Mouse (Mus musculus) kidney, embryonic 15.5 days (tissue): ENCODE data around the gene Rpl10a. TPM values are rescaled to one million over a fixed set of nuclear protein-coding genes. Genes with fewer than 3 reads are reported as not detected.
"Not testable (repeated sequence)": the region's sequence is repeated elsewhere in the genome, so short reads cannot be mapped to it uniquely, and the experiment has no call there.

Experiments
- ATAC-seq: fragments of 200-750 bp; cut with Nextera tagmentation; replicated peaks from 2 replicates; pipeline ENCODE4 v1.8.0; 2017; ENCODE audit warnings: moderate TSS enrichment; ENCODE audit not compliant: low FRiP score
- H3K27ac ChIP-seq: fragments of 300-500 bp; sonication (generic); 2 replicates; pipeline ENCODE4 v1.5.1; 2015; ENCODE audit warnings: mild to moderate bottlenecking, inconsistent platforms
- H3K27me3 ChIP-seq: fragments of 300-500 bp; sonication (generic); 2 replicates; pipeline ENCODE4 v1.6.1; 2015; ENCODE audit warnings: inconsistent platforms
- H3K36me3 ChIP-seq: fragments of 300-500 bp; sonication (generic); 2 replicates; pipeline ENCODE4 v1.6.1; 2015; ENCODE audit warnings: inconsistent platforms
- H3K4me1 ChIP-seq: fragments of 300-500 bp; sonication (generic); 2 replicates; pipeline ENCODE4 v1.6.1; 2015; ENCODE audit warnings: inconsistent platforms
- H3K4me2 ChIP-seq: fragments of 300-500 bp; sonication (generic); 2 replicates; pipeline ENCODE4 v1.6.1; 2015; ENCODE audit warnings: moderate library complexity, mild to moderate bottlenecking, inconsistent platforms
- H3K4me3 ChIP-seq: fragments of 300-500 bp; sonication (generic); replicated peaks from 2 replicates; pipeline ENCODE4 v1.5.1; 2015; ENCODE audit warnings: mild to moderate bottlenecking, inconsistent platforms
- H3K9ac ChIP-seq: fragments of 300-500 bp; sonication (generic); 2 replicates; pipeline ENCODE4 v1.6.1; 2015; ENCODE audit warnings: mild to moderate bottlenecking, inconsistent platforms
- H3K9me3 ChIP-seq: fragments of 300-500 bp; sonication (generic); replicated peaks from 2 replicates; pipeline ENCODE4 v1.6.1; 2016; ENCODE audit warnings: inconsistent platforms
- WGBS: fragments of 180-500 bp; shearing (Covaris S2); methylation state at CpG from one replicate; pipeline ENCODE4 v1.1.7; 2015; ENCODE audit warnings: mixed read lengths; 5-methylcytosine and 5-hydroxymethylcytosine counted together
- polyA plus RNA-seq: library from polyadenylated mRNA; unstranded; fragments of >200 nt; fragmentation: Nextera tagmentation; extraction: Ambion mirVana; gene quantifications from 2 replicates; pipeline ENCODE4 v1.2.1, GENCODE M21; 2015

Rpl10a gene
- polyA plus RNA-seq, 1 experiment from 2014 or later, result 643 TPM

GRCm38 (mm10) chr17:28325751-28326150, 2.5 kb upstream of the Rpl10a start:
- Histone ChIP-seq H3K27me3 (no peaks in the 10 kb centered on the region), H3K4me2 (no peak overlapping the region), H3K36me3 (peaks cover 62% of the 10 kb centered on the region), H3K4me1 (peaks cover 23% of the 10 kb centered on the region), H3K9ac (no peak overlapping the region), H3K9me3 (no peaks in the 10 kb centered on the region), H3K4me3 (no peak overlapping the region), H3K27ac (no peak overlapping the region)
- 83% methylated on average over 8 of the region's 8 CpGs for whole genome bisulfite sequencing
- ATAC-seq, result no peak

- peaks cover 34% of the 10 kb centered on the region for H3K4me1 ChIP-seq
- no peaks in the 10 kb centered on the region for H3K27me3 ChIP-seq
- H3K9me3 ChIP-seq, result no peaks in the 10 kb centered on the region
- WGBS, result 81% methylated on average over 3 of the region's 3 CpGs
- H3K4me3 ChIP-seq, result no peak overlapping the region
- peak overlapping the region; percentile 97 for H3K27ac ChIP-seq
- ATAC-seq, result no peak
- H3K36me3 ChIP-seq, result peaks cover 61% of the 10 kb centered on the region
- H3K9ac ChIP-seq, result peak overlapping the region; percentile 36; the same call in 1 of the 2 replicates
- H3K4me2 ChIP-seq, result 0 out of 2 replicates have a peak overlapping the region, but pooled peaks have one; percentile 91
Measured at GRCm38 (mm10) chr17:28326951-28327350, 1.3 kb upstream of the Rpl10a start.

GRCm38 (mm10) chr17:28327673-28328325, 472 bp upstream of the Rpl10a start:
- 5% methylated on average over 22 of the region's 22 CpGs for WGBS
- peaks cover 61% of the 10 kb centered on the region for H3K36me3 ChIP-seq
- no peaks in the 10 kb centered on the region for H3K27me3 ChIP-seq
- peaks cover 43% of the 10 kb centered on the region for H3K4me1 ChIP-seq
- peak overlapping the region; percentile 91 for H3K4me2 ChIP-seq
- H3K27ac ChIP-seq, result peak overlapping the region; percentile 97
- peak overlapping the region; percentile 91 for H3K4me3 ChIP-seq
- H3K9ac ChIP-seq, result peak overlapping the region; percentile 36
- peak; percentile 30 for ATAC-seq
- no peaks in the 10 kb centered on the region for H3K9me3 ChIP-seq

GRCm38 (mm10) chr17:28328946-28329345, 675 bp downstream of the Rpl10a start:
- no peaks in the 10 kb centered on the region for H3K27me3 ChIP-seq
- peak overlapping the region; percentile 97 for H3K27ac ChIP-seq
- H3K4me1 ChIP-seq, result peaks cover 54% of the 10 kb centered on the region
- H3K4me3 ChIP-seq, result peak overlapping the region; percentile 91
- under 1% methylated on average over 25 of the region's 25 CpGs for WGBS
- H3K36me3 ChIP-seq, result peaks cover 63% of the 10 kb centered on the region
- peak overlapping the region; percentile 99 for H3K9ac ChIP-seq
- H3K9me3 ChIP-seq, result no peaks in the 10 kb centered on the region
- peak overlapping the region; percentile 91 for H3K4me2 ChIP-seq
- ATAC-seq, result no peak

DNA sequence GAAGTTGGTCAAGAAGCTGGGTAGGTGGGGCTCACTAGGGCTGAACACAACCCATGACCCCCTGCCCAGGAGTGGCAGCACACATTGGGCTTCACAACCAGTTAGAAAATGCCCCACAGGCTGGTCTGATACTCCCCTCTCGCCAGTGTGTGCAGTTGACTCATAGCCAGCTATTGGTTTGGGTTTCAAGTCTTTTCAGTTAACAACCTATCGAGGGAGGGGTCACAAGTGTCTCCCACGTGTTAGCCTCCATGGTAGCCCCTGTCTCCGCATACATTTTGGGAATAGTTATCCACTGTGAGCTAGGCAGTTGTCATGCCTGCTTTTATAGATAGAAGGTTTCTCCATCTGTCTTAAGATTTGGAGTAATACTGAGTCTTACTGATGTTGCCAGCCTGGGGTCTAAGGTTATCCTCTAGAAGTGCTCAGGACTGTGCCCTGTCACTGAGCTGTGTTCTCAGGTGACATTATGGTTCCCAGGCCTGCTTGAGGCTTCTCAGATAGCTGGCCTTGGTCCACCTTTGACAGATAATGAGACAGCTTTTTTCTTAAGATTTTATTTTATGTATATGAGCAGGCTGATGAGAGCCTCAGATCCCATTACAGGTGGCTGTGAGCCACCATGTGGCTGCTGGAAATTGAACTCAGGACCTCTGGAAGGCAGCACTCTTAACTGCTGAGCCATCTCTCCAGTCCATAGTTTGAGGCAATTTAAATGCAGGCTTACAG, 1.4 kb downstream of the Rpl10a start:
- H3K4me3 ChIP-seq, result peak overlapping the region; percentile 91
- peaks cover 61% of the 10 kb centered on the region for H3K4me1 ChIP-seq
- H3K36me3 ChIP-seq, result peaks cover 63% of the 10 kb centered on the region
- no peaks in the 10 kb centered on the region for H3K9me3 ChIP-seq
- peak overlapping the region; percentile 99 for H3K9ac ChIP-seq
- peak overlapping the region; percentile 91 for H3K4me2 ChIP-seq
- peak overlapping the region; percentile 97 for H3K27ac ChIP-seq
- no peaks in the 10 kb centered on the region for H3K27me3 ChIP-seq
- 2% methylated on average over 4 of the region's 4 CpGs for WGBS
- ATAC-seq, result no peak

DNA sequence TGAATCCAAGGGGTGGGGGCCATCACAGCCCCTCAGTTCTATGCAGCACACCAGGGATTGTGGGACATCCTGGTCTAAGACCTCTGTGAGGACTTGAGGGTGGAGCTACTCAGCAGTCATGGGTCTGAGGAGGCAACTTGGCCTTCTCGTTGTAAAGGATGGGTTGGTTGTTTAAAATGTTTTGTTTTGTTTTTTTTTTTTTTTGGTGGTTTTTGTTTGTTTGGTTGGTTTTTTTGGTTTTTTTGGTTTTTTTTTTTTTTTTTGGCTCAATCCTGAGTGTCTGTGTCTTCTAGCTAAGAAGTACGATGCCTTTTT, 1.9 kb downstream of the Rpl10a start:
- Histone ChIP-seq H3K4me3 (peak overlapping the region; percentile 91), H3K27me3 (no peaks in the 10 kb centered on the region), H3K27ac (peak overlapping the region; percentile 97), H3K4me1 (peaks cover 62% of the 10 kb centered on the region), H3K9ac (peak overlapping the region; percentile 99), H3K4me2 (peak overlapping the region; percentile 91), H3K9me3 (no peaks in the 10 kb centered on the region), H3K36me3 (peaks cover 63% of the 10 kb centered on the region)
- WGBS, result 51% methylated on average over 2 of the region's 2 CpGs
- no peak for ATAC-seq

GRCm38 (mm10) chr17:28330590-28330989, 2.3 kb downstream of the Rpl10a start:
- Histone ChIP-seq H3K9ac (peak overlapping the region; percentile 99; the same call in 1 of the 2 replicates), H3K4me2 (peak overlapping the region; percentile 91), H3K4me3 (peak overlapping the region; percentile 91), H3K4me1 (peaks cover 66% of the 10 kb centered on the region), H3K36me3 (peaks cover 63% of the 10 kb centered on the region)
- not testable (repeated sequence) for H3K9me3 ChIP-seq, H3K27me3 ChIP-seq, ATAC-seq, H3K27ac ChIP-seq
- WGBS, result 54% methylated on average over 8 of the region's 8 CpGs

DNA sequence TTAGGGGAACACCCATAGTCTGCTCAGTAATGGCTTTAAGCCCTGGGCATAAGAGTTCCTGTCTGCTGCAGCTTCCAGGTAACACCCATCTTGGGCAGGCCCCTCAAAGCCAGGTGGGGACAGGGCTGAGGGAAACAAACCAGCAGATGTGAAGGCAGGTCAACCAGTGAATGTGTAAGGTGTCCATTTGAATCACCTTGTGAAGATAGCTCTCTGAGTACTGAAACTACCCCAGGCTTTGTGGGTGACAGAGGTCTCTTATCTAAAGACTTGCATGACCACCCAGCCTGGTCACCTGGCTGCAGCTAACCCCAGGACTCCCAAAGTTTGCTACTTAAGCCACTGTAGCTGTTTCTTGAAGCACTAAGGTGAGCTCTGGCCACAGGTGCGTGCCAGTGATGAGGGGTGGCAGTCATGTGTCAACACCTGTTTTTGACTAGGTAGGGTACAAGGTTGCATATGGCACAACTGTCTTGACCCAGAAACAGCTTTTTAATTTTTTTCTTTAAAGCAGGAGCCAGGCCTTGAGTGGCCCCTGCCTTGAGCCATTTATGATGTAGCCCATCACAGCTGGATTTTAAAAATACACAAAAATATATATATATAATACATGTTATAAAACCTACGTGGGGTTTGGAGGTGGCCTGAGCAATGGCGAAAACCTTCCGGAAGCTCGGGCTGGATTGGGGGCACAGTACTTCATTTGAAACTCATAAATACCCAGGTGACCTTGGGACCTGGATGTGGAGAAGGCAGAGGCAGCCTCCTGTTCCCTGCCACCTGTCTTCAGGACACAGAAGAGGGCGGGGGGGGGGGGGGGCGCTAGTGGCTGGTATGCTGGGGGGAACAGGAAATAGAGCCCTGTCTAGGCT, 3.2 kb downstream of the Rpl10a start:
- Histone ChIP-seq H3K4me2 (0 out of 2 replicates have a peak overlapping the region, but pooled peaks have one; percentile 91), H3K27ac (peak overlapping the region; percentile 71), H3K36me3 (peaks cover 67% of the 10 kb centered on the region), H3K9me3 (no peaks in the 10 kb centered on the region), H3K9ac (0 out of 2 replicates have a peak overlapping the region, but pooled peaks have one; percentile 5), H3K4me3 (0 out of 2 replicates have a peak overlapping the region, but pooled peaks have one; percentile 91), H3K27me3 (no peaks in the 10 kb centered on the region), H3K4me1 (peaks cover 69% of the 10 kb centered on the region)
- 43% methylated on average over 5 of the region's 7 CpGs for WGBS
- ATAC-seq, result no peak

DNA sequence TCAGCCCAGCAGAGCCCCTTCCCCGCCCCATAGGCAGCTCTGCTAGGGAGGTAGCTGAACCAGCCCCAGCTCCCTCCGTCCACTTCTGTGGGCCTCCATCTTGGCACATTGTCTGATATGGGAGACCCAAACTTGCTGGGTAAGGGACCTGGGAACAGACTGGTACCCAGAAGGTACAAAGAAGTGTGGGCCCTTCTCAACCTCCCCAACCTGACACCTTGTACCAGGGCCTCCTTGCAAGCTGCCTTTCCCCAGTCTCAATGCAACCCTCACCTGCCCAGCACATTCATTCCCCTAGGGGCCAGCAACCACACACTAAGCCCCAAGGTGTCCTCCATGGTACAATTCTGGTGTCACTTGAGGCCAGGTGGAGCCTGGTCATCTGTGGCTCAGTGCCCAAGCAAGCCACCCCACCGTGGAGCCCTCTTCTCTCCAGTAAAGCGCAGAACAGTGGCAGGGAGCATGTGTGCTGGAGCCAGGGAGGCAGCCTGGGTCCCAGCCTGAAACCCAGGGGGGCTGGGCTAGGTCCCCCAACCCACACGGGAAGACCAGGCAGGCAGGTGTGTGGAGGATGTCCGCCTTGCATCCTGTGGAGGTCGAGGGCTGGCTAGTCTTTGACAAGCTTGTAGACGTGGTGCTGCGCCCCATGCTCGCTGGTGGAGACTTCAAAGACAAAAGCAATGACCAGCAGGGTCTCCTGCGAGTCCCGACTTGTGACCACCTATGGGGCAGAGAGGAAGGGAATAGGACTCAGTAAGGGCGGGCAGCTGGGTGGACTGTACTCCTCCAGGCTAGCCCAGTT, 4.0 kb downstream of the Rpl10a start:
- H3K4me1 ChIP-seq, result peaks cover 64% of the 10 kb centered on the region
- H3K27me3 ChIP-seq, result no peaks in the 10 kb centered on the region
- H3K36me3 ChIP-seq, result peaks cover 72% of the 10 kb centered on the region
- peak overlapping the region; percentile 71 for H3K27ac ChIP-seq
- H3K4me3 ChIP-seq, result no peak overlapping the region
- 43% methylated on average over 13 of the region's 13 CpGs for WGBS
- ATAC-seq, result no peak
- no peak overlapping the region for H3K4me2 ChIP-seq
- H3K9ac ChIP-seq, result no peak overlapping the region
- no peaks in the 10 kb centered on the region for H3K9me3 ChIP-seq

GRCm38 (mm10) chr17:28332915-28333546, 4.8 kb downstream of the Rpl10a start:
- 42% methylated on average over 31 of the region's 31 CpGs for WGBS
- no peak overlapping the region for H3K4me3 ChIP-seq
- peak overlapping the region; percentile 17; the same call in 1 of the 2 replicates for H3K9ac ChIP-seq
- ATAC-seq, result 0 out of 2 replicates have a peak, but pooled peaks have one; percentile 6
- peak overlapping the region; percentile 17; the same call in 1 of the 2 replicates for H3K4me2 ChIP-seq
- no peaks in the 10 kb centered on the region for H3K27me3 ChIP-seq
- peak overlapping the region; percentile 71 for H3K27ac ChIP-seq
- H3K9me3 ChIP-seq, result no peaks in the 10 kb centered on the region
- H3K36me3 ChIP-seq, result peaks cover 79% of the 10 kb centered on the region
- peaks cover 57% of the 10 kb centered on the region for H3K4me1 ChIP-seq

DNA sequence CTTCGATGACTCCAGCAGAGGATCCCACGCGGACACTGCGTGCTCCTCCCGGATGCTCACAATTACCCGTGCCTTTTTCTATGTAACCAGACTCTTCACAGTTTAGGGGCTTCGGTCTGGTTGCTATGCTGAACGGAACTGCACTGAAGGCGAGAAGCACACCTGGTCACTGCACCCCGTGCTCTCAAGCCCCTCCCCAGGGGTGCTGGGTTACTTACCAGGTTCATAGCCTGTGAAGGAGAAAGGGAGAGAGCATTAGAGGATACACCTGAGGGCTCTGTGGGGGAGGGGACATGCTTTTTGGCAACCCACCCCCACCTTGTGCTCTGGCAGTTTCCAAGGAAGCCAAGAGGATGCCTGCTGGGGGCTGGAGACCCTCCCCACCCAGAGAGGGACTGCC, 7.0 kb downstream of the Rpl10a start:
- no peaks in the 10 kb centered on the region for H3K27me3 ChIP-seq
- no peak overlapping the region for H3K4me3 ChIP-seq
- no peak overlapping the region for H3K9ac ChIP-seq
- no peak overlapping the region for H3K4me2 ChIP-seq
- WGBS, result 65% methylated on average over 10 of the region's 10 CpGs
- peaks cover 92% of the 10 kb centered on the region for H3K36me3 ChIP-seq
- no peaks in the 10 kb centered on the region for H3K9me3 ChIP-seq
- H3K27ac ChIP-seq, result no peak overlapping the region
- H3K4me1 ChIP-seq, result peaks cover 57% of the 10 kb centered on the region
- ATAC-seq, result no peak
